Mouse (Mus musculus) stomach, embryonic 15.5 days (tissue): ENCODE measurements around the gene Gm45261. TPM values are rescaled to one million over a fixed set of nuclear protein-coding genes. Genes with fewer than 3 reads are reported as not detected.

Source experiments
- ATAC-seq: fragments of 200-750 bp; cut with Nextera tagmentation; 2 replicates; pipeline ENCODE4 v1.8.0; 2017; ENCODE audit warnings: low read depth, moderate number of reproducible peaks, moderate TSS enrichment; ENCODE audit not compliant: insufficient read depth, low FRiP score
- H3K27ac ChIP-seq: fragments of 300-500 bp; sonication (generic); 2 replicates; pipeline ENCODE4 v1.5.1; 2015; ENCODE audit warnings: mild to moderate bottlenecking, inconsistent platforms
- H3K27me3 ChIP-seq: fragments of 300-500 bp; sonication (generic); replicated peaks from 2 replicates; pipeline ENCODE4 v1.6.1; 2015; ENCODE audit warnings: inconsistent platforms
- H3K36me3 ChIP-seq: fragments of 300-500 bp; sonication (generic); 2 replicates; pipeline ENCODE4 v1.6.1; 2015; ENCODE audit warnings: inconsistent platforms
- H3K4me1 ChIP-seq: fragments of 300-500 bp; sonication (generic); 2 replicates; pipeline ENCODE4 v1.6.1; 2015; ENCODE audit warnings: inconsistent platforms
- H3K4me2 ChIP-seq: fragments of 300-500 bp; sonication (generic); 2 replicates; pipeline ENCODE4 v1.6.1; 2015; ENCODE audit warnings: mild to moderate bottlenecking, inconsistent platforms
- H3K4me3 ChIP-seq: fragments of 300-500 bp; sonication (generic); replicated peaks from 2 replicates; pipeline ENCODE4 v1.5.1; 2015; ENCODE audit warnings: inconsistent platforms
- H3K9ac ChIP-seq: fragments of 300-500 bp; sonication (generic); 2 replicates; pipeline ENCODE4 v1.6.1; 2015; ENCODE audit warnings: inconsistent platforms
- H3K9me3 ChIP-seq: fragments of 300-500 bp; sonication (generic); 2 replicates; pipeline ENCODE4 v1.6.1; 2016; ENCODE audit warnings: inconsistent platforms
- WGBS: fragments of 180-500 bp; shearing (Covaris S2); methylation state at CpG from one replicate; pipeline ENCODE4 v1.1.7; 2015; 5-methylcytosine and 5-hydroxymethylcytosine counted together
- polyA plus RNA-seq: library from polyadenylated mRNA; unstranded; fragments of >200 nt; fragmentation: Nextera tagmentation; extraction: Ambion mirVana; gene quantifications from 2 replicates; pipeline ENCODE4 v1.2.1, GENCODE M21; 2015

Gene Gm45261
- not detected in 2 replicates for polyA plus RNA-seq

GRCm38 (mm10) chr1:80461348-80461747, at the start of gene Gm45261:
Gm45261 (minus strand) TSS chr1:80461448.
- ATAC-seq: no peak
- H3K4me1 ChIP-seq: no peaks in the 10 kb centered on the region
- H3K4me3 ChIP-seq: no peak within 1 kb of the TSS
- H3K27me3 ChIP-seq: no peaks in the 10 kb centered on the region
- H3K27ac ChIP-seq: no peak within 1 kb of the TSS
- H3K4me2 ChIP-seq: no peak within 1 kb of the TSS
- no peaks in the 10 kb centered on the region for H3K9me3 ChIP-seq
- H3K9ac ChIP-seq: no peak within 1 kb of the TSS
- no peaks in the 10 kb centered on the region for H3K36me3 ChIP-seq
- 82% methylated on average over 6 of the region's 6 CpGs for whole genome bisulfite sequencing

GRCm38 (mm10) chr1:80504757-80505156, 43.5 kb upstream of the Gm45261 start:
- H3K27ac ChIP-seq: no peak overlapping the region
- H3K4me1 ChIP-seq: no peaks in the 10 kb centered on the region
- no peaks in the 10 kb centered on the region for H3K27me3 ChIP-seq
- H3K9me3 ChIP-seq: no peaks in the 10 kb centered on the region
- no peak overlapping the region for H3K4me2 ChIP-seq
- ATAC-seq: no peak
- H3K9ac ChIP-seq: no peak overlapping the region
- 84% methylated on average over 2 of the region's 2 CpGs for WGBS
- H3K36me3 ChIP-seq: no peaks in the 10 kb centered on the region
- H3K4me3 ChIP-seq: no peak overlapping the region

GRCm38 (mm10) chr1:80504081-80504480, 42.8 kb upstream of the Gm45261 start:
- no peaks in the 10 kb centered on the region for H3K36me3 ChIP-seq
- no peaks in the 10 kb centered on the region for H3K27me3 ChIP-seq
- H3K4me2 ChIP-seq: no peak overlapping the region
- no peaks in the 10 kb centered on the region for H3K4me1 ChIP-seq
- H3K4me3 ChIP-seq: no peak overlapping the region
- no peak overlapping the region for H3K27ac ChIP-seq
- 88% methylated on average over 4 of the region's 4 CpGs for WGBS
- no peak for ATAC-seq
- no peak overlapping the region for H3K9ac ChIP-seq
- no peaks in the 10 kb centered on the region for H3K9me3 ChIP-seq

- 77% methylated on average over 9 of the region's 9 CpGs for WGBS
- Histone ChIP-seq H3K9me3 (no peaks in the 10 kb centered on the region), H3K4me2 (no peak overlapping the region), H3K36me3 (no peaks in the 10 kb centered on the region), H3K4me1 (no peaks in the 10 kb centered on the region), H3K9ac (no peak overlapping the region), H3K4me3 (no peak overlapping the region), H3K27me3 (no peaks in the 10 kb centered on the region), H3K27ac (no peak overlapping the region)
- no peak for ATAC-seq
These were observed 41.4 kb upstream of the Gm45261 start for GRCm38 (mm10) chr1:80502456-80503165.

GRCm38 (mm10) chr1:80499264-80499663, 38.0 kb upstream of the Gm45261 start:
- H3K4me2 ChIP-seq: no peak overlapping the region
- no peaks in the 10 kb centered on the region for H3K9me3 ChIP-seq
- 85% methylated on average over 7 of the region's 7 CpGs for WGBS
- no peak overlapping the region for H3K27ac ChIP-seq
- H3K36me3 ChIP-seq: no peaks in the 10 kb centered on the region
- H3K27me3 ChIP-seq: no peaks in the 10 kb centered on the region
- H3K4me1 ChIP-seq: no peaks in the 10 kb centered on the region
- no peak overlapping the region for H3K4me3 ChIP-seq
- ATAC-seq: no peak
- H3K9ac ChIP-seq: no peak overlapping the region

- WGBS: 79% methylated on average over 4 of the region's 4 CpGs
- no peaks in the 10 kb centered on the region for H3K4me1 ChIP-seq
These were observed 35.1 kb upstream of the Gm45261 start for GRCm38 (mm10) chr1:80496360-80496759.

GRCm38 (mm10) chr1:80483419-80483818, 22.2 kb upstream of the Gm45261 start:
- no peak overlapping the region for H3K9ac ChIP-seq

More at GRCm38 (mm10) chr1:80496360-80496759, 35.1 kb upstream of the Gm45261 start:
- H3K36me3 ChIP-seq: no peaks in the 10 kb centered on the region
- H3K27ac ChIP-seq: no peak overlapping the region
- no peak overlapping the region for H3K9ac ChIP-seq
- no peak overlapping the region for H3K4me2 ChIP-seq
- H3K9me3 ChIP-seq: no peaks in the 10 kb centered on the region
- H3K27me3 ChIP-seq: no peaks in the 10 kb centered on the region
- no peak overlapping the region for H3K4me3 ChIP-seq
- ATAC-seq: no peak

GRCm38 (mm10) chr1:80474942-80475341, 13.7 kb upstream of the Gm45261 start:
- Histone ChIP-seq H3K36me3 (no peaks in the 10 kb centered on the region), H3K27ac (no peak overlapping the region), H3K9ac (no peak overlapping the region), H3K4me2 (no peak overlapping the region), H3K27me3 (no peaks in the 10 kb centered on the region), H3K4me3 (no peak overlapping the region), H3K4me1 (no peaks in the 10 kb centered on the region), H3K9me3 (no peaks in the 10 kb centered on the region)
- WGBS: 62% methylated on average over 1 of the region's 1 CpGs
- no peak for ATAC-seq

More at GRCm38 (mm10) chr1:80483419-80483818, 22.2 kb upstream of the Gm45261 start:
- no peaks in the 10 kb centered on the region for H3K4me1 ChIP-seq
- 67% methylated on average over 5 of the region's 5 CpGs for WGBS
- H3K9me3 ChIP-seq: no peaks in the 10 kb centered on the region
- no peak overlapping the region for H3K4me2 ChIP-seq
- no peaks in the 10 kb centered on the region for H3K36me3 ChIP-seq
- H3K4me3 ChIP-seq: no peak overlapping the region
- no peak overlapping the region for H3K27ac ChIP-seq
- ATAC-seq: no peak
- H3K27me3 ChIP-seq: no peaks in the 10 kb centered on the region

- H3K9ac ChIP-seq: no peak overlapping the region
- no peaks in the 10 kb centered on the region for H3K4me1 ChIP-seq
- H3K36me3 ChIP-seq: no peaks in the 10 kb centered on the region
- ATAC-seq: no peak
- no peaks in the 10 kb centered on the region for H3K9me3 ChIP-seq
- no peak overlapping the region for H3K4me3 ChIP-seq
- H3K4me2 ChIP-seq: no peak overlapping the region
- 98% methylated on average over 1 of the region's 1 CpGs for WGBS
- no peak overlapping the region for H3K27ac ChIP-seq
- H3K27me3 ChIP-seq: no peaks in the 10 kb centered on the region
These were observed 11.1 kb upstream of the Gm45261 start for GRCm38 (mm10) chr1:80472395-80472794.

GRCm38 (mm10) chr1:80459923-80460322, 1.3 kb downstream of the Gm45261 start:
- Histone ChIP-seq H3K4me1 (no peaks in the 10 kb centered on the region), H3K27me3 (no peaks in the 10 kb centered on the region), H3K9ac (no peak overlapping the region), H3K27ac (no peak overlapping the region), H3K9me3 (no peaks in the 10 kb centered on the region), H3K4me3 (no peak overlapping the region), H3K36me3 (no peaks in the 10 kb centered on the region), H3K4me2 (no peak overlapping the region)
- no peak for ATAC-seq
- WGBS: 84% methylated on average over 1 of the region's 1 CpGs

GRCm38 (mm10) chr1:80459477-80459876, 1.8 kb downstream of the Gm45261 start:
- no peaks in the 10 kb centered on the region for H3K4me1 ChIP-seq
- H3K27ac ChIP-seq: no peak overlapping the region
- no peak for ATAC-seq
- no peaks in the 10 kb centered on the region for H3K36me3 ChIP-seq
- no peak overlapping the region for H3K4me2 ChIP-seq
- no peaks in the 10 kb centered on the region for H3K9me3 ChIP-seq
- no peaks in the 10 kb centered on the region for H3K27me3 ChIP-seq
- no peak overlapping the region for H3K4me3 ChIP-seq
- H3K9ac ChIP-seq: no peak overlapping the region

- H3K9me3 ChIP-seq: no peaks in the 10 kb centered on the region
- WGBS: 77% methylated on average over 2 of the region's 2 CpGs
- H3K36me3 ChIP-seq: no peaks in the 10 kb centered on the region
- ATAC-seq: no peak
- no peaks in the 10 kb centered on the region for H3K27me3 ChIP-seq
- no peak overlapping the region for H3K4me2 ChIP-seq
- no peak overlapping the region for H3K27ac ChIP-seq
- H3K4me1 ChIP-seq: no peaks in the 10 kb centered on the region
- no peak overlapping the region for H3K4me3 ChIP-seq
- no peak overlapping the region for H3K9ac ChIP-seq
These were observed 7.3 kb downstream of the Gm45261 start for GRCm38 (mm10) chr1:80453971-80454370.
